Mouse (Mus musculus): Measurements from ENCODE around the gene Crybb2.

The Crybb2 gene

DNA sequence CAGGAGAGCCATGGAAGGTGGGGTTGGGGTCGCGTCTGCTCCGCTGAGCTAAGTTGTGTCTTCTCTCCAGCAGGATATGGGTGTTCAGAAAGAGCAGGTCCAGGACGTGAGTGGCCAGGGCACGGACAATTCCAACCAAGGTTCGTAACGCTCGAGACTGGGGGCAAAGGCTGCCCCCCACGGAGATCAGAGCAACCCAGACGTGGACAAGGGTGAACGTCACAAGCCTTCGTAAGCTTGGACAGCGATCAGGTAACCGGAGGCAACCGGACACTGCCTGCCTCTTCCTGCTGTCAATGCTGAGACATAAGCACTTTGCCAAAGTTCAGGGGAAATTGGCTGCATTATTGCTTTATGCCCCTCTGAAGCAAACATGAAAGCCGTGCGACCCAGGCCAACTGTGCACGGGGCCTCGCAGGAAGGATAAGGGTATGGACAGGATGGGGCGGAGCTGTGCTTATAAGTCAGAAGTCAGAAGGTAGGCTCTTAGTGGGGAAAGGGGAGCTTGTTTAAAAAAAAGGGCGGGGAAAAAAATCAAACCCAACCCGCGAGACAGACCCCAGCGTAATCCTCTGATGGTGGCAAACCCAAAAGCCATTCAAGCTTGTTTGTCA lies 20.3 kb upstream of the Crybb2 start:
- no peak for DNase-seq

GRCm38 (mm10) chr5:113087465-113087864 lies 17.5 kb upstream of the Crybb2 start:
- DNase-seq: no peak

- no peak for DNase-seq
Observed at GRCm38 (mm10) chr5:113086990-113087389, 17.1 kb upstream of the Crybb2 start.

GRCm38 (mm10) chr5:113086439-113086838 lies 16.5 kb upstream of the Crybb2 start:
- no peak for DNase-seq

GRCm38 (mm10) chr5:113085931-113086330 lies 16.0 kb upstream of the Crybb2 start:
- DNase-seq: no peak

DNA sequence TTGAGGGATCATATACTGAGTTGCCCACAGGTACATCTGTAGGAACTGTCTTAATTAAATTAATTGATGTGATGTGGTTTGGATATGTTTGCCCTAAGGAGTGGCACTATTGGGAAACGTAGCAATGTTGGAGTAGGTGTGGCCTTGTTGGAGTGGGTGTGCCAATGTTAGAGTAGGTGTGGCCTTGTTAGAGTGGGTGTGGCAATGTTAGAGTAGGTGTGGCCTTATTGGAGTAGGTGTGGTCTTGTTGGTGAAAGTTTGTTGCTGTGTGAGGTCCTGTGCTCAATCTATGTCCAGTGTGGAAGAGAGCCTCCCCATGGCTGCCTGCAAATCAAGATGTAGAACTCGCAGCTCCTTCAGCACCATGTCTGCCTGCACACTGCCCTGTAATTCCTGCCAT lies 14.4 kb upstream of the Crybb2 start:
- no peak for DNase-seq

- DNase-seq: no peak
Observed at GRCm38 (mm10) chr5:113082356-113083168, 12.6 kb upstream of the Crybb2 start.

GRCm38 (mm10) chr5:113081439-113081838 lies 11.5 kb upstream of the Crybb2 start, which contains the start of gene Crybb3:
Gene Crybb3, minus strand, starts transcription at chr5:113081584.
- no peak for DNase-seq

DNA sequence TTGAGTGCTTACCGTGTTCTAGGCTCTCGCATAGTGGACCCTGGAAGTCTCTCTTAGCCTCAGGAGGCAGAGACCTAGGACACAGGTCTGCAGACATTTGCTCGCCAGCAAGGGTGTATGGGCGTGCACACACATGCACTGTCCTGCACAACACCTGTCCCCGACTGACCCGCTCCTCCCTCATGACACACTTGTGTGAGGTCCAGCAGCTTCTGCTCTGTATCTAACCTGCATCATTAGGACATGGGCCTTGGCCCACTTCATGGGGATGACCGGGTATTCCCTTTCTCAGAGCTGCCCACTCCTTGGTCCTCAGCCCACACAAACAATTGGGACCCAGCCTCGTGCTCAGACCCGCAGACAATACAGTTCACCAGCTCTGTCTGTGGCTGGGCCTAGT lies 11.1 kb upstream of the Crybb2 start:
- no peak for DNase-seq

- no peak for DNase-seq
Observed at GRCm38 (mm10) chr5:113079783-113080182, 9.9 kb upstream of the Crybb2 start.

DNA sequence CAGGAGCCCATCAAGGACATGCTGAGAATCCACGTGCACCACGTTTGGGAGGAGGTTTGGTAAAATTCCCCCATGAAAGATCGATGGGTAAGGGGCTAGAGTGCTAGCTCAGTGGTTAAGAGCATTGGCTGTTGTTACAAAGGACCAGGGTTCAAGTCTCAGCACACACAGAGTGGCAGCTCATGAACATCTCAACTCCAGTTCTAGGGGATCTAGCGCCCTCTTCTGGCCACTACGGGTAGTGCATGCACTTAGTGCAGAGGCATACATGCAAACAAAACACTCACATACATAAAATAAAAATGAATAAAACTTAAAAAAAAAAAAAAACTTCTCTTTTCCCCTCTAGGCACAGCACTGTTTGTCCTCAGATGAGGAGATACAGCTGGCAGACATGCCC lies 8.8 kb upstream of the Crybb2 start:
- DNase-seq: no peak

DNA sequence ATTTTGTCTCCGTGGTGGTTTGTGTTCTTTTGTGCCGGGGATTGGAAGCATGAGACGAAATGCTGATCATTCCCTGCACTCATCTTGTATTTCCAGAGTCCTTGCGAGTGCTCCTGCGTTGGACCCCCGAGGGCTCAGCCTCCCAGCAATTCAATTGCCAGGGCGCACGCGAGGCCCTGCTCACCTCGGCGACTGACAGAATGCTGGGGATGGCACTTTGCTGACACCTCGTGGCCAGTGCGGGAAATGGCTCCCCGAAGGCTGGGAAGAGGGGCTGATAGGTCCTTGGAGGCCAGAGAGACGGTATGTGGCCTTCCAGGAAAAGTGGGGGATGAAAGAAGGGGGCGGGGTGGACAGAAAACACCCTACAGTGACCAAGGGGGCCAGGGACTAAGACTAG lies 15.6 kb downstream of the Crybb2 start:
- peak; percentile 78 for DNase-seq

DNA sequence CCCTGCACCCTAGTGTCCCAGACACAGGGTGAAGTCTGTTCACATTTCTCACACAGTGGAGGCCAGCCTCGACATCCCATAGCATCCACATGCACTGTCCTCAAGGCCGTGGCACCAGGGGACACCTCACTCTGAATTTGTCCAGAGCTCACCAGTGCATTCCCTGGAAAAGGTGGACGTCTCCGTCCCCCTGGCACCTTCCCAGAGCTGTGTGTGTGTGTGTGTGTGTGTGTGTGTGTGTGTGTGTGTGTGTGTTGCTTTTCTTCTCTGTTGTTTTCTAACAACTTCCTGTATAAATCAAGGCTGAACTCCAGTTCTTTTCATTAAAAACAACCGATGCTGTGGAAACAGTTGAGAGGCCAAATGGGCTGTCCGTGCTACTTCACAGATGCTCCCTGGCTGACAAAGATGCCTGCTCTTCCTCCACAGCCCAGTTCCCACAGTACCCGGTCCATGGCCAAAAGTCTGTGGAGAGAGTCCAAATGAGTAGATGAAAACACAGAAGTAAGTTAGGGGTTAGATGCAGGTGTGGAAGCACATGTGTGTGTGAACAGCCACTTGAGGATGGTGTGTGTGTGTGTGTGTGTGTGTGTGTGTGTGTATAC lies 19.2 kb downstream of the Crybb2 start:
- DNase-seq: no peak

DNA sequence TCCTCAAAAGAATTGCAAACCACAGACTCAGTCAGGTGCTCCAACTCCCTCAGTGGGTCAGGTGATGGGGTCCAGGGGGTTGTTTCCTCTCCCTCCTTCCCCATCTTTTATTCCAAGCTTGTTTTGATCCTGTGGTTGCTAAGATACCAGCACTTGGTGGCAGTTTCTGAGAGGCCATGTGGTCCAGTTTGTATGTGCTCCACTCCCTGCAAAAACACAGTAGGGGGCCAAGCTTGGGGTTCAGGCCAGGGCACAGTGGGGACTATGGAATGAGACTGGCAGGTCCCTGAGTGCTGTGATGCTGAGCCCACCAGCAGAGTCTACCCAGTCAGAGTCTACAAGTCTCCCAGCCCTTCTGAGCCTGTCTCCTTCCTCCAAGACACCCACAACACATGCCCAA lies 20.0 kb downstream of the Crybb2 start:
- no peak for DNase-seq

GRCm38 (mm10) chr5:113045511-113046273 lies 24.2 kb downstream of the Crybb2 start:
- DNase-seq: peak; percentile 43

- peak; percentile 66 for DNase-seq
Observed at GRCm38 (mm10) chr5:113043531-113043930, 26.4 kb downstream of the Crybb2 start.

DNA sequence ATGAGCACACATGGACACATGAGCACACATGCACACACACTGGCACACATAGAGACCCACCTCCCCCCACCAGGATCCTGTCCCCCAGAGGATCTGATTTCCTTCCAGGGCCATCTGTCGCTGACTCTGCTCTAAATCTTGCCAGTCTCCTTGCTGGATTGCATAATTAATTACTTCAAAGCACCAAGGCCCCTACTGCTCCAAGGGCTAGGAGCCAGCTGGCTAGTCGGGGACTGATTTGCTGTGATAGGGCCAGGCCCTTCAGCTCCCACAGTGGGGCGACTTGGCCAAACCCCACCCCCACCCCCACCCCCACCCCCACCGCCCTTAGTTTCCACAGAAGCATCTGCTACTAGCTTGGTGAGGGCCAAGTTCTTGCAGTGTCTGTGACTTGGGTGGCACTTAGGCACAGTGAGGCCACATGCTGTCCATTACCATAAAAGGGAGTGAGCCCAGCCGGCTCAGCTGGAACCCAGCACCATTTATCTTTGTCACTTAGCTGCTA lies 28.3 kb downstream of the Crybb2 start:
- DNase-seq: peak; percentile 69

GRCm38 (mm10) chr5:113040776-113041175 lies 29.1 kb downstream of the Crybb2 start:
- DNase-seq: peak; percentile 46

GRCm38 (mm10) chr5:113038601-113039000 lies 31.3 kb downstream of the Crybb2 start:
- DNase-seq: no peak

DNA sequence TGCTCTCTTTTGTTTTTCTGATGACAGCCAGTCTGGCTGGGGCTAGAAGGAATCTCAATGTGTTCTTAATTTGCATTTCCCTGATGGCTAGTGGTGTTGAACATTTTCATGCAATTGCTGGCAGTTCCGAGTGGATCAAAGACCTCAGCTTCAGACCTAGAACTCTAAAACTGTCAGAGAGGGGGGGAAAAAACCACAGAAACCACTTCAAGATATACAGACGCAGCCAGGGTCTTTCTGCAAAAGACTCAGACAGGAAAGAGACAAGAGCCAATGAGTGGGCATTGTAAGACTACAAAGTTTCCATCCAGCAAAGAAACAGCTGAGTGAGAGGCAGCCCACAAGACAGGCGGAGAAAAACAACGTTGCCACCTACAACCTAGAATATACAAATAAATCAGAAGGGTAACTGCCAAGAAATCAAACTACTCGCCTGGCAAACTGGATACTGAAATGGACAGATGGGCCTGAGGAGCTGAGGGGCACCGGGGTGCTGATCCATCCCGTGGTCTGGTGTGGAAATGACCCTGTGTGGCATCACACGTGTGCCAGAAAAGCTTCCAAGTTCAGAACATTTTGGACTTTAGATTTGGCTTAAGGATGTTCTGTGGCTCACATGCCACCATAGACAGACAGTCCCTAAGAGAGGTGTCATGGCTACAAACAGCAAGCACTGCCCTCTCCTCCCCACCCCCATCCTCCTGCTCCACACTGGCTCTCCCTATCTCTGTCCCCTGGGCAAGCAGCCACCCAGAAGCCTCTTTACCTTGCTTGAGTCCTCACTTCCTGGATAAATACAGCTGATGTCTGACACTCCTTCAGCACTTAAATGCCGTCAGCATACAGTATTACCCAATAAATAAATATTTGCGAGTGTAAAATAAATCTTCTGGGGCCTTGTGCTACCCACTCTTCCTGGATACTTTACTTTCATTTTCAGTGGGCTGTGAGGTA lies 34.5 kb downstream of the Crybb2 start:
- no peak for DNase-seq

DNA sequence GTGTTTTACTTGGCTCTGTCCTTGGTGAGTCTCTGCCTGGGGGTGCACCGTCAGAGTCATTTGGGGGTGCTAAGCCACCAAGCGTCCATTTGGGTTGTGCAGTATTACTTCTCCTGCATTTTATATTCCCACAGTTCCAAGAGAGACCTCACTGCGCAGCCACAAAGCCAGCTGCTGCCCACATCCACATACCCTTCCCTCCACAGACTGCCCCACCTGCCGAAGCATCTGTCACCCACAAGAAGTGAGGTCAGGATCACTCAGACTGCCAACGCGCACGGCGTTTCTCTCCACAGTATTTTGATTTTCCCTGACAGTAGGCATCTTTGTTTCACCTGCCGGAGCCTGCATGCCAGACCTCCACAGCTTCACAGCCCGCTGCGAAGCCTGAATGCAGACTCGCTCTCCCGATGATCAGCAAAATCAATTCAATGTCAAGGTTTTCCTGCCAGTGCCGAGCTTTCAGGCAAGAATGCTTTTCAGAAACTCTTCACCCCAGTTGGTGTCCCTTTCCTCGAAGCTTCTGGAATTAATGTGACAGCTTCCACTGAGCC lies 38.6 kb downstream of the Crybb2 start:
- DNase-seq: no peak

GRCm38 (mm10) chr5:113030082-113030481 lies 39.8 kb downstream of the Crybb2 start:
- no peak for DNase-seq

All from right cerebral cortex, adult 18-20 months (tissue).